Mouse (Mus musculus) ES-Bruce4 (cell line): Measurements from ENCODE around the gene Rbms3.

ENCODE experiments used
- CTCF ChIP-seq: IDR thresholded peaks from one replicate; pipeline ENCODE4 v1.8.1; 2011; ENCODE audit warnings: low read depth, low read length
- EP300 ChIP-seq: IDR thresholded peaks from 2 replicates; pipeline ENCODE4 v1.6.1; 2011; ENCODE audit warnings: low read depth, low read length; ENCODE audit not compliant: insufficient read depth

DNA sequence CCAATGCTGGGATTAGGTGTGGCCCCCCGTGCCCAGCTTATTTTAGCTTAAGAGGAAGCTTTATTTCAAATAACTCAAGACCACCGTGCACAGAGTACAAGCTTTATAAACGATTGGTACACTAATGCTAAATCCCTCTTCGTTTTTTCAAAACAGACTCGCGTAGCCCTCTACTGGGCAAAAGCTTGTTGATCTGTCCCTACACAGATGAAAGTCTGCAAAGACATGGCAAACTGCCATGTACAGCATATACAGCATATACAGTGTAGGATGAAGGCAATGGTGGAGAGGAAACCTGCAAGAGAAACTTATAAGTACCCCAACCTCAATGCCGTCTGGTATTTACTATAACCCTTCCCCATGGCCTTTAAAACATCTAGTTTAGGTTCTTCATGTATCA lies 46.1 kb downstream of the Rbms3 start:
- no peak for TF ChIP-seq CTCF
- TF ChIP-seq EP300, result no peak
